Mouse (Mus musculus) heart, embryonic 13.5 days (tissue): ENCODE results near the gene Mllt11. TPM values are rescaled to one million over a fixed set of nuclear protein-coding genes. Genes with fewer than 3 reads are reported as not detected.

Source experiments
- ATAC-seq: fragments of 200-750 bp; cut with Nextera tagmentation; 2 replicates; pipeline ENCODE4 v1.8.0; 2017; ENCODE audit warnings: moderate TSS enrichment; ENCODE audit not compliant: insufficient number of reproducible peaks, low FRiP score, low TSS enrichment; ENCODE audit errors: extremely low read depth
- H3K27ac ChIP-seq: fragments of 300-500 bp; sonication (generic); replicated peaks from 2 replicates; pipeline ENCODE4 v1.5.1; 2015; ENCODE audit warnings: moderate library complexity, mild to moderate bottlenecking, inconsistent platforms
- H3K27me3 ChIP-seq: fragments of 300-500 bp; sonication (generic); replicated peaks from 2 replicates; pipeline ENCODE4 v1.6.1; 2015; ENCODE audit warnings: mild to moderate bottlenecking, inconsistent platforms
- H3K36me3 ChIP-seq: fragments of 300-500 bp; sonication (generic); 2 replicates; pipeline ENCODE4 v1.6.1; 2015; ENCODE audit warnings: mild to moderate bottlenecking, inconsistent platforms
- H3K4me1 ChIP-seq: fragments of 300-500 bp; sonication (generic); 2 replicates; pipeline ENCODE4 v1.6.1; 2015; ENCODE audit warnings: inconsistent platforms
- H3K4me2 ChIP-seq: fragments of 300-500 bp; sonication (generic); 2 replicates; pipeline ENCODE4 v1.6.1; 2015; ENCODE audit warnings: inconsistent platforms, mild to moderate bottlenecking, moderate library complexity
- H3K4me3 ChIP-seq: fragments of 300-500 bp; sonication (generic); 2 replicates; pipeline ENCODE4 v1.5.1; 2015; ENCODE audit warnings: moderate library complexity, mild to moderate bottlenecking, inconsistent platforms
- H3K9ac ChIP-seq: fragments of 300-500 bp; sonication (generic); 2 replicates; pipeline ENCODE4 v1.6.1; 2015; ENCODE audit warnings: inconsistent platforms, mild to moderate bottlenecking, moderate library complexity
- H3K9me3 ChIP-seq: fragments of 300-500 bp; sonication (generic); 2 replicates; pipeline ENCODE4 v1.6.1; 2016; ENCODE audit warnings: inconsistent platforms
- WGBS: fragments of 180-500 bp; shearing (Covaris S2); methylation state at CpG from one replicate; pipeline ENCODE4 v1.1.7; 2015; ENCODE audit warnings: mixed read lengths; 5-methylcytosine and 5-hydroxymethylcytosine counted together
- polyA plus RNA-seq: library from polyadenylated mRNA; unstranded; fragments of >200 nt; fragmentation: Nextera tagmentation; extraction: Ambion mirVana; gene quantifications from 2 replicates; pipeline ENCODE4 v1.2.1, GENCODE M21; 2015

The Mllt11 gene
- polyA plus RNA-seq, 1 experiment from 2014 or later: 11.0 TPM

DNA sequence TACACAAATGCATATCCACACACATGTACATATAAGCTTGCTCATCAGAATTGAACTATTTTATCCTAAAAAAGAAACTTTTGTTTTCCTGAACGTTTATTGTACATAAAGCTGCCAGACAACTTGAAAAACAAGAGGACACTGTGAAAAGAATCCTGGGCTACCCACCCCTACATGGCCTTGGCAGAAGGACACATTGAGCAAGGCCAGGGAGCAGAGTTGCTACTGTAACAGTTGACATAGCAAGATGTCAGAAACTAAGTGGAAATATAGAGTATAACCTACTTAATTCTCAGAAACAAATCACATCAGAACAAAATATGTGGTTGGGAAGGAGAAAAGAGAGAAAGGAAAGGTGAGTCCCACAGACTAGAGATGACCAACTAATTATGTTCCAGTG, 50.1 kb downstream of the Mllt11 start:
- WGBS: 52% methylated on average over 1 of the region's 1 CpGs
- Histone ChIP-seq H3K36me3 (peaks cover 46% of the 10 kb centered on the region), H3K27ac (no peak overlapping the region), H3K9ac (no peak overlapping the region), H3K4me3 (no peak overlapping the region), H3K9me3 (no peaks in the 10 kb centered on the region), H3K4me1 (no peaks in the 10 kb centered on the region), H3K4me2 (no peak overlapping the region), H3K27me3 (no peaks in the 10 kb centered on the region)
- ATAC-seq: no peak

GRCm38 (mm10) chr3:95179890-95180289, 52.1 kb downstream of the Mllt11 start:
- ATAC-seq: no peak
- peaks cover 26% of the 10 kb centered on the region for H3K36me3 ChIP-seq
- H3K9me3 ChIP-seq: no peaks in the 10 kb centered on the region
- WGBS: 51% methylated on average over 3 of the region's 3 CpGs
- H3K27me3 ChIP-seq: peaks cover 8% of the 10 kb centered on the region; the same call in 1 of the 2 replicates
- no peak overlapping the region for H3K9ac ChIP-seq
- H3K4me2 ChIP-seq: no peak overlapping the region
- no peak overlapping the region for H3K27ac ChIP-seq
- H3K4me3 ChIP-seq: no peak overlapping the region
- no peaks in the 10 kb centered on the region for H3K4me1 ChIP-seq

GRCm38 (mm10) chr3:95178948-95179347, 53.0 kb downstream of the Mllt11 start:
- no peak for ATAC-seq
- WGBS: 81% methylated on average over 5 of the region's 5 CpGs
- H3K4me1 ChIP-seq: peaks cover 2% of the 10 kb centered on the region
- peaks cover 18% of the 10 kb centered on the region for H3K27me3 ChIP-seq
- H3K27ac ChIP-seq: no peak overlapping the region
- H3K4me3 ChIP-seq: no peak overlapping the region
- peaks cover 17% of the 10 kb centered on the region for H3K36me3 ChIP-seq
- no peaks in the 10 kb centered on the region for H3K9me3 ChIP-seq
- H3K9ac ChIP-seq: no peak overlapping the region
- H3K4me2 ChIP-seq: no peak overlapping the region

GRCm38 (mm10) chr3:95177583-95177982, 54.4 kb downstream of the Mllt11 start:
- no peaks in the 10 kb centered on the region for H3K9me3 ChIP-seq
- H3K36me3 ChIP-seq: peaks cover 4% of the 10 kb centered on the region
- peaks cover 31% of the 10 kb centered on the region for H3K27me3 ChIP-seq
- WGBS: 64% methylated on average over 6 of the region's 6 CpGs
- no peak overlapping the region for H3K9ac ChIP-seq
- no peak overlapping the region for H3K27ac ChIP-seq
- no peak for ATAC-seq
- no peak overlapping the region for H3K4me2 ChIP-seq
- no peak overlapping the region for H3K4me3 ChIP-seq
- H3K4me1 ChIP-seq: peaks cover 15% of the 10 kb centered on the region

GRCm38 (mm10) chr3:95176500-95176899, 55.5 kb downstream of the Mllt11 start:
- peaks cover 19% of the 10 kb centered on the region for H3K4me1 ChIP-seq
- no peak overlapping the region for H3K4me2 ChIP-seq
- peaks cover 42% of the 10 kb centered on the region for H3K27me3 ChIP-seq
- WGBS: 60% methylated on average over 3 of the region's 3 CpGs
- H3K36me3 ChIP-seq: peaks cover 12% of the 10 kb centered on the region
- H3K9ac ChIP-seq: no peak overlapping the region
- H3K27ac ChIP-seq: no peak overlapping the region
- no peak for ATAC-seq
- H3K4me3 ChIP-seq: no peak overlapping the region
- no peaks in the 10 kb centered on the region for H3K9me3 ChIP-seq

DNA sequence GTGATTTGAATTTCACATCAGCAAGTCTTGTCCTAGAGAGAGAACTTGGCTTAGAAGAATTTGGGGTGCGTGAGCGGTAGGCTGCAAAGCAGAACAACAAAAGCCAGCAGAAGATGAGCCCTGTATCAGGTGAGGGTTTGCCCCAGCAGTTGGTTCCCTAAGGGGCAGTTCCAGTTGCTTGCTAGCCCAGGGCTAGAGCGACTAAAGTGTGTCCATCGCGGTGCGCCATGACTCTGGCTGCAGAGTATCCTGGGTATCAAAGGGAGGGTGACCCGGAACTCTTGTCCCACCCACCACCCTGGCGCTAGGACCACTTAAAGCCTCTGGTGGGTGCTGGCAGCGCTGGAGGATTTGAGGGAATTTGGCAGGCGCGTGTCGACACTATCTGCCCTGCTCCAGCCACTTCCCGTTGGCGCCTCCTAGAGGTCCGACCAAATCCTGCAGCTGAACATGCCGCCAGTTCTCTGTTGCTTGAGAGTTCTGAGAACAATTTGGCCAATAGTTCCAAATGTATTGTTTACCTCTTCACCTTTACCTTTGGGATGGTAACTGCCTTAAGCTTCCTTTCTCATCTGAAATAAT, 57.9 kb downstream of the Mllt11 start:
- Histone ChIP-seq H3K27me3 (peaks cover 66% of the 10 kb centered on the region), H3K9me3 (no peaks in the 10 kb centered on the region), H3K36me3 (peaks cover 34% of the 10 kb centered on the region), H3K4me2 (peak overlapping the region; percentile 76), H3K9ac (peak overlapping the region; percentile 73), H3K27ac (no peak overlapping the region), H3K4me1 (peaks cover 19% of the 10 kb centered on the region), H3K4me3 (peak overlapping the region; percentile 50)
- ATAC-seq: no peak
- 3% methylated on average over 16 of the region's 16 CpGs for WGBS

- WGBS: 5% methylated on average over 58 of the region's 58 CpGs
- peaks cover 19% of the 10 kb centered on the region for H3K4me1 ChIP-seq
- no peaks in the 10 kb centered on the region for H3K9me3 ChIP-seq
- H3K27me3 ChIP-seq: peaks cover 73% of the 10 kb centered on the region
- H3K9ac ChIP-seq: peak overlapping the region; percentile 73
- no peak overlapping the region for H3K27ac ChIP-seq
- peak overlapping the region; percentile 76 for H3K4me2 ChIP-seq
- H3K36me3 ChIP-seq: peaks cover 36% of the 10 kb centered on the region
- H3K4me3 ChIP-seq: peak overlapping the region; percentile 50
- ATAC-seq: no peak
Observed at GRCm38 (mm10) chr3:95173256-95173949, 58.6 kb downstream of the Mllt11 start.

GRCm38 (mm10) chr3:95172526-95173255, 59.3 kb downstream of the Mllt11 start:
- peaks cover 41% of the 10 kb centered on the region for H3K36me3 ChIP-seq
- ATAC-seq: no peak
- WGBS: 16% methylated on average over 84 of the region's 84 CpGs
- H3K9me3 ChIP-seq: no peaks in the 10 kb centered on the region
- H3K4me3 ChIP-seq: peak overlapping the region; percentile 50
- H3K9ac ChIP-seq: peak overlapping the region; percentile 73
- peaks cover 79% of the 10 kb centered on the region for H3K27me3 ChIP-seq
- H3K4me2 ChIP-seq: peak overlapping the region; percentile 76
- peaks cover 19% of the 10 kb centered on the region for H3K4me1 ChIP-seq
- no peak overlapping the region for H3K27ac ChIP-seq

DNA sequence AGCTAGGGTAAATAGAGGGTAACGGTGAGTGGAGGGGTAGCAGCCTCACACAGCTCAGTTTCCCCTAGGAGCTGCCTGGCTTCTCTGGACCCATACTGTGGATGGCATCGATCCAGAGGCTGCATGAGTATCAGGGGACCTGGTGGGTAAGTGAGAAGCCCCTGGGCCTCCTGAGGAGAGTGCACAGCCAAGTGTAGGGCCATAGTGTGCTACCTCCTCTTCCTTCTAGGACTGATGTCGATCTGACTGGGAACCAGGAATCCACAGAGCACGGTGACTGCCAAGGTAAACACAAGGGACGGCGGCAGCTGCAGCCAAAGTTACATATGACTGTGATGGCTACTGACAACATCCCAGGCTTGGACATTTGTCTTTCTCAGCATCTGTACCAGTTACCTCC, 60.9 kb downstream of the Mllt11 start:
- ATAC-seq: no peak
- Histone ChIP-seq H3K9ac (no peak overlapping the region), H3K9me3 (no peaks in the 10 kb centered on the region), H3K4me3 (no peak overlapping the region), H3K27me3 (peaks cover 88% of the 10 kb centered on the region), H3K27ac (no peak overlapping the region), H3K4me1 (peaks cover 19% of the 10 kb centered on the region), H3K36me3 (peaks cover 55% of the 10 kb centered on the region), H3K4me2 (no peak overlapping the region)
- 75% methylated on average over 6 of the region's 6 CpGs for WGBS

DNA sequence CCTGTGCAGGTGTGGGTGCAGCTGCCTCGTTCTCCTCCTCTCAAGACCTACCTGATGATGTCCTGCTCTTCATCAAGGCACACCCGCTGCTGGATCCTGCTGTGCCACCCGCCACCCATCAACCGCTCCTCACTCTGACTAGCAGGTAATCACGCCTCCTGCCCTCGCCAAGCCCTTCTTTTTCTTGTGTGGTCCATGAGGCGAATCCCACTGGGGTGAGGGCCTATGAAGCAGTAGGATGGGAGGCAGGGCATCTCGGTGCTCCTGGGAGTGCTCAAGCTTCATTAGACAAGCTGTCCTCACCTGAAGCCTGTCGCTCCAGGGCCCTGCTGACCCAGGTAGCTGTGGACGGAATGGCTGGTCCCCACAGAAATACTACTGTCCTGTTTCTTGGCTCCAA, 62.0 kb downstream of the Mllt11 start:
- Histone ChIP-seq H3K27ac (no peak overlapping the region), H3K4me3 (no peak overlapping the region), H3K9ac (no peak overlapping the region), H3K4me2 (no peak overlapping the region), H3K4me1 (peaks cover 20% of the 10 kb centered on the region), H3K36me3 (peaks cover 58% of the 10 kb centered on the region), H3K9me3 (no peaks in the 10 kb centered on the region), H3K27me3 (peaks cover 81% of the 10 kb centered on the region)
- no peak for ATAC-seq
- 81% methylated on average over 10 of the region's 10 CpGs for WGBS
